Mouse (Mus musculus) layer of hippocampus, postnatal 10 days (tissue): Measurements from ENCODE around the gene Cstf1. TPM values are rescaled to one million over a fixed set of nuclear protein-coding genes. Genes with fewer than 3 reads are reported as not detected.
A peak's percentile ranks its signal among the peaks of the same experiment; 100 is the strongest.

Experiments used
- DNase-seq, 2 experiments: peaks; one replicate each; pipeline ENCODE4 v3.0.0; 2021; ENCODE audit warnings: low spot score in 2 of 2
- long read RNA-seq: library from polyadenylated mRNA; stranded (forward); transcript quantifications from one replicate; pipeline ENCODE4 v2.0.0, GENCODE M21; 2023
- total RNA-seq, 2 experiments: library from RNA; stranded (reverse); gene quantifications; 2 replicates each; pipeline ENCODE4 v1.2.3; 2021

Cstf1 gene
- total RNA-seq: 10 to 100 TPM; 23.7 to 24.2 TPM
- long read RNA-seq, transcript Cstf1-201 (6 exons, 3,451 nt): major isoform, 14 of 21 reads
- long read RNA-seq, partial matches to known transcripts: 4 of 21 reads
- long read RNA-seq, other reads (novel, unspliced or antisense): 3 of 21 reads

- peak; percentile 92 to 95 for DNase-seq
These were observed at the start of gene Cstf1, which contains the start of gene Aurka for GRCm38 (mm10) chr2:172370411-172371223. Cstf1 (plus strand) TSS chr2:172370681. Aurka (minus strand) TSS chr2:172370535.

- DNase-seq: peak; percentile 61 to 68
These were observed 49.6 kb upstream of the Cstf1 start for GRCm38 (mm10) chr2:172320878-172321277.

GRCm38 (mm10) chr2:172328248-172328647 is 42.2 kb upstream of the Cstf1 start:
- no peak for DNase-seq

- peak; percentile 84 to 90 for DNase-seq
These were observed 41.3 kb upstream of the Cstf1 start for GRCm38 (mm10) chr2:172329179-172329578.

GRCm38 (mm10) chr2:172338206-172338942 is 32.1 kb upstream of the Cstf1 start:
- no peak for DNase-seq

- DNase-seq: no peak
These were observed 29.5 kb upstream of the Cstf1 start for GRCm38 (mm10) chr2:172340936-172341335.

- no peak for DNase-seq
These were observed 28.9 kb upstream of the Cstf1 start for GRCm38 (mm10) chr2:172341606-172342005.

- DNase-seq: no peak
These were observed 26.7 kb upstream of the Cstf1 start for GRCm38 (mm10) chr2:172343751-172344150.

GRCm38 (mm10) chr2:172344669-172345068 is 25.8 kb upstream of the Cstf1 start:
- DNase-seq: no peak

- DNase-seq: peak; percentile 92 to 96
These were observed 25.2 kb upstream of the Cstf1 start, which contains the start of gene Fam210b for GRCm38 (mm10) chr2:172345258-172345738. Fam210b (plus strand) TSS chr2:172345565.

- peak in 1 of 2 experiments; percentile 50 for DNase-seq
These were observed 24.2 kb upstream of the Cstf1 start for GRCm38 (mm10) chr2:172346034-172346929.

GRCm38 (mm10) chr2:172346933-172347611 is 23.4 kb upstream of the Cstf1 start:
- no peak for DNase-seq

- DNase-seq: peak; percentile 43 to 56
These were observed 22.1 kb upstream of the Cstf1 start for GRCm38 (mm10) chr2:172348297-172348950.

- DNase-seq: no peak
These were observed 20.7 kb upstream of the Cstf1 start for GRCm38 (mm10) chr2:172349776-172350175.

- DNase-seq: no peak
These were observed 19.7 kb upstream of the Cstf1 start for GRCm38 (mm10) chr2:172350773-172351172.

GRCm38 (mm10) chr2:172353218-172353617 is 17.3 kb upstream of the Cstf1 start:
- DNase-seq: no peak

- no peak for DNase-seq
These were observed 15.7 kb upstream of the Cstf1 start for GRCm38 (mm10) chr2:172354761-172355160.

GRCm38 (mm10) chr2:172355833-172356232 is 14.6 kb upstream of the Cstf1 start:
- no peak for DNase-seq

GRCm38 (mm10) chr2:172363176-172363575 is 7.3 kb upstream of the Cstf1 start:
- DNase-seq: no peak

- DNase-seq: no peak
These were observed 777 bp downstream of the Cstf1 start for GRCm38 (mm10) chr2:172371258-172371657.
